Mouse (Mus musculus): ENCODE measurements around the gene Krtap3-1. TPM values are rescaled to one million over a fixed set of nuclear protein-coding genes. Genes with fewer than 3 reads are reported as not detected.

Krtap3-1 gene
- polyA plus RNA-seq, 1 experiment from 2014 or later, result not detected

DNA sequence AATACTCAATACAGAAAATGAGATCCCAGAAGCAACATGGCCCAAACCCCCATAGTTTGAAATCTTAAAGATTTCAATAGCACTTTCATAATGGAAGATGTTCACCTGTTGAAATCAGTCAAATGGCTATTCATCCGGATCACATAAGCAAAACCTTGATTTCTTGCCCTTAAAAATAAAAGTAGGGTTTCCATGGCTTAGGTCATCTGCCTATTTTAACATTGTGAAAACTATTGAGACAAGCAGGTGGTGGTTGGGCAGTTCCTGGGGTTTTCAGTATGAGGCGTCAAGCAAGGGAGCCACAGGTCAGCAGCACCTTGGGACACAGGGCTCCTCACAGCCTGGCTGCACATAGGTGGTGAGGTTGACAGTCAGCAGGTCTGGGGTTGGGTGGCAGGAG is 10.2 kb downstream of the Krtap3-1 start:
- ATAC-seq (ENCODE audit: insufficient read depth, low FRiP score, low TSS enrichment), result no peak
- Histone ChIP-seq H3K9ac (ENCODE audit: low read length) (no peak overlapping the region), H3K27me3 (ENCODE audit: control insufficient read depth, insufficient read depth, low read length) (no peaks in the 10 kb centered on the region), H3K4me2 (ENCODE audit: low read depth) (no peak overlapping the region), H3K27ac (ENCODE audit: low read depth, low read length) (no peak overlapping the region), H3K4me3 (ENCODE audit: low read depth, low read length) (no peak overlapping the region), H3K36me3 (ENCODE audit: control insufficient read depth, insufficient read depth, low read length) (no peaks in the 10 kb centered on the region), H3K9me3 (ENCODE audit: control insufficient read depth, low read length) (no peaks in the 10 kb centered on the region), H3K4me1 (ENCODE audit: control insufficient read depth, insufficient read depth, low read length) (no peaks in the 10 kb centered on the region)
- DNase-seq (ENCODE audit: low spot score), result no peak
- 80% methylated on average over 2 of the region's 2 CpGs for WGBS

DNA sequence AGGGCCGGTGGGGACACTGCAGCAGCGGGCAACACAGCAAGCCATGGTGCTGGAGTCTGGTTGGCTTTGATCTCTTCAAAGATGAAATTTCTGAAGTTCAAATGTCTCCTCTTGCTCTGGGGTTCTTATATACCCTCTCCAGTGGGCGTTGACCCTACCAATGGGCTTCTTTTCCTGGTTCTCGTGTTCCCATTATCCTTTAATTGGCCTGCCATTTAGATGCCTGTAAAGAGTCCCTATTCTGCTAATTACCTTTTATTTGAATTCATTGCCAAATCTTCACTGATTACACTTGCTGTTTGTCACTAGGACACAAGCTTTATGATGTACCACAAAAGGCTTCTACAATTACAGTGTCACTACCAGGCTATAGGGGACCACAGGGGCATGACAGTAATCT is 15.7 kb downstream of the Krtap3-1 start, which contains the start of gene Krtap3-3:
Krtap3-3 (minus strand) TSS at position 101 of the 400 bp plus-strand sequence.
- no peaks in the 10 kb centered on the region for H3K36me3 ChIP-seq (ENCODE audit: control insufficient read depth, insufficient read depth, low read length)
- H3K9me3 ChIP-seq (ENCODE audit: control insufficient read depth, low read length), result no peaks in the 10 kb centered on the region
- 58% methylated on average over 4 of the region's 4 CpGs for WGBS
- H3K27me3 ChIP-seq (ENCODE audit: control insufficient read depth, insufficient read depth, low read length), result no peaks in the 10 kb centered on the region
- no peak for ATAC-seq (ENCODE audit: insufficient read depth, low FRiP score, low TSS enrichment)
- no peak within 1 kb of the TSS for H3K4me3 ChIP-seq (ENCODE audit: low read depth, low read length)
- DNase-seq (ENCODE audit: low spot score), result no peak
- no peak within 1 kb of the TSS for H3K9ac ChIP-seq (ENCODE audit: low read length)
- no peaks in the 10 kb centered on the region for H3K4me1 ChIP-seq (ENCODE audit: control insufficient read depth, insufficient read depth, low read length)
- no peak within 1 kb of the TSS for H3K4me2 ChIP-seq (ENCODE audit: low read depth)
- H3K27ac ChIP-seq (ENCODE audit: low read depth, low read length), result no peak within 1 kb of the TSS

- Histone ChIP-seq H3K4me3 (ENCODE audit: low read depth, low read length) (no peak overlapping the region), H3K36me3 (ENCODE audit: control insufficient read depth, insufficient read depth, low read length) (no peaks in the 10 kb centered on the region), H3K9ac (ENCODE audit: low read length) (no peak overlapping the region), H3K27ac (ENCODE audit: low read depth, low read length) (no peak overlapping the region), H3K27me3 (ENCODE audit: control insufficient read depth, insufficient read depth, low read length) (no peaks in the 10 kb centered on the region), H3K4me2 (ENCODE audit: low read depth) (no peak overlapping the region), H3K9me3 (ENCODE audit: control insufficient read depth, low read length) (no peaks in the 10 kb centered on the region), H3K4me1 (ENCODE audit: control insufficient read depth, insufficient read depth, low read length) (no peaks in the 10 kb centered on the region)
- ATAC-seq (ENCODE audit: insufficient read depth, low FRiP score, low TSS enrichment) (no peak), DNase-seq (ENCODE audit: low spot score) (no peak)
These were observed 18.5 kb downstream of the Krtap3-1 start for GRCm38 (mm10) chr11:99547892-99548291.

DNA sequence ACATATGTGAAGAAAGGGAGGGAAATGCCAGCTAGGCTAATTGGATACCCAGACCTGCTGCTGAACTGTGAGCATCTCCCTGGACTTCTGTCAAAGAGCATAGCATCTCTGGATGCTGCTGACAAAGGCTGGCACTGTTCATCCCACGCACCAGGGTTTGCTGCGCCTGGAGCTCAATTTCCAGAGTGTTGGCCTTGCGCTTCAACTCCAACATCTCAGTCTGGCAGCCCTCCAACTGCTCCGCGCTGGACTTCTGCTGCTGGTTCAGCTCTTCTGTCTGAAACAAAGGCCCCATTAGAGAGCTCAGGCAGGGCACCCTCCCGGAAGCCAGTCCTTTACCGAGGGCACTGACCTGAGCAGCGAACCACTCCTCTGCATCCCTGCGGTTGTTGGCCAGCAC is 26.7 kb downstream of the Krtap3-1 start:
- Histone ChIP-seq H3K9ac (ENCODE audit: low read length) (no peak overlapping the region), H3K4me1 (ENCODE audit: control insufficient read depth, insufficient read depth, low read length) (no peaks in the 10 kb centered on the region), H3K4me3 (ENCODE audit: low read depth, low read length) (no peak overlapping the region), H3K9me3 (ENCODE audit: control insufficient read depth, low read length) (no peaks in the 10 kb centered on the region), H3K27ac (ENCODE audit: low read depth, low read length) (no peak overlapping the region), H3K36me3 (ENCODE audit: control insufficient read depth, insufficient read depth, low read length) (no peaks in the 10 kb centered on the region), H3K4me2 (ENCODE audit: low read depth) (no peak overlapping the region), H3K27me3 (ENCODE audit: control insufficient read depth, insufficient read depth, low read length) (no peaks in the 10 kb centered on the region)
- WGBS, result 82% methylated on average over 9 of the region's 9 CpGs
- ATAC-seq (ENCODE audit: insufficient read depth, low FRiP score, low TSS enrichment) (no peak), DNase-seq (ENCODE audit: low spot score) (no peak)

DNA sequence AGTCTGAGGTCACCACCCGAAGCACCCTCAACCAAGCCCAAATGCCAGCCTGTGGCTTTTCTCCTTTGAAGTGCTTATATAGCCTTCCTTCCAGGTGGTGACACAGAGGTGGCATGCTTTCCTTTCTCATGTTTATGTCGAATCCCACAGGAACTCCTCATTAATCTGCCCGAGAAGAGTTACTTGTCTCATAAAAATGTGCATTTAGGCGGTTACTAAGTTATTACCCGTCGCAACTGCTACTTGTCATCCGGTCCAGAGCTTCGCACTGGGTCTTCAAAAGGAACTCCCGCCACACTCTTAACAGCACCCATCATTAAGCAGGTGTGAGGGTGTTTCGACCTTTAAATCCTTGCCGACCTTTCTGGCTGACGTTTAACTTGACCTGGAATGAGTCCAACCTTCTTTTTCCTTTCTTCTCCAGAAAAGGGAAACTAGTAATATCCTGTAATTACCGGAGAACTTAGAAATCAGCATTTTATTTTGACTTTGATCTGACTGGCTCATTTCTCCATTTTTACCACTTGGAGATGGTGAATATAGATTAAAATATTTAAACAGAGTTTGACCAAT is 45.1 kb downstream of the Krtap3-1 start, which contains the start of gene Krt39:
Krt39 (minus strand) TSS at position 51 of the 573 bp plus-strand sequence.
- no peak for ATAC-seq (ENCODE audit: insufficient read depth, low FRiP score, low TSS enrichment)
- no peak within 1 kb of the TSS for H3K4me3 ChIP-seq (ENCODE audit: low read depth, low read length)
- DNase-seq (ENCODE audit: low spot score), result no peak
- H3K9me3 ChIP-seq (ENCODE audit: control insufficient read depth, low read length), result no peaks in the 10 kb centered on the region
- WGBS, result 81% methylated on average over 13 of the region's 13 CpGs
- H3K36me3 ChIP-seq (ENCODE audit: control insufficient read depth, insufficient read depth, low read length), result no peaks in the 10 kb centered on the region
- no peak within 1 kb of the TSS for H3K27ac ChIP-seq (ENCODE audit: low read depth, low read length)
- H3K4me2 ChIP-seq (ENCODE audit: low read depth), result no peak within 1 kb of the TSS
- no peaks in the 10 kb centered on the region for H3K4me1 ChIP-seq (ENCODE audit: control insufficient read depth, insufficient read depth, low read length)
- no peak within 1 kb of the TSS for H3K9ac ChIP-seq (ENCODE audit: low read length)
- H3K27me3 ChIP-seq (ENCODE audit: control insufficient read depth, insufficient read depth, low read length), result no peaks in the 10 kb centered on the region

Other genes with a start within 250 kb of the Krtap3-1 start
- gene Krt25, start 243.7 kb downstream of the Krtap3-1 start, polyA plus RNA-seq (2014; fragmentation: Nextera tagmentation; extraction: Ambion mirVana), result 0.12 and 0.23 TPM in 2 replicates
- 0.12 TPM in 1 of 2 replicates, not detected in the other for gene Krt26, start 228.7 kb downstream of the Krtap3-1 start, polyA plus RNA-seq (2014; fragmentation: Nextera tagmentation; extraction: Ambion mirVana)
- not detected in 2 replicates for gene Krt27, start 215.5 kb downstream of the Krtap3-1 start, polyA plus RNA-seq (2014; fragmentation: Nextera tagmentation; extraction: Ambion mirVana)
- 0.15 and 0.19 TPM in 2 replicates for gene Krt28, start 191.7 kb downstream of the Krtap3-1 start, polyA plus RNA-seq (2014; fragmentation: Nextera tagmentation; extraction: Ambion mirVana)
- gene Krt10, start 177.3 kb downstream of the Krtap3-1 start, polyA plus RNA-seq (2014; fragmentation: Nextera tagmentation; extraction: Ambion mirVana), result 22.4 and 23.5 TPM in 2 replicates
- gene Krt12, start 144.4 kb downstream of the Krtap3-1 start, polyA plus RNA-seq (2014; fragmentation: Nextera tagmentation; extraction: Ambion mirVana), result not detected in 2 replicates
- gene Krt20, start 128.5 kb downstream of the Krtap3-1 start, polyA plus RNA-seq (2014; fragmentation: Nextera tagmentation; extraction: Ambion mirVana), result 0.19 and 0.28 TPM in 2 replicates
- gene Krt23, start 73.5 kb downstream of the Krtap3-1 start, polyA plus RNA-seq (2014; fragmentation: Nextera tagmentation; extraction: Ambion mirVana), result not detected in 2 replicates
- not detected in 2 replicates for gene Krt39, start 45.3 kb downstream of the Krtap3-1 start, polyA plus RNA-seq (2014; fragmentation: Nextera tagmentation; extraction: Ambion mirVana)
- gene Krt40, start 23.5 kb downstream of the Krtap3-1 start, polyA plus RNA-seq (2014; fragmentation: Nextera tagmentation; extraction: Ambion mirVana), result not detected in 2 replicates
- not detected in 2 replicates for gene Krtap3-3, start 15.8 kb downstream of the Krtap3-1 start, polyA plus RNA-seq (2014; fragmentation: Nextera tagmentation; extraction: Ambion mirVana)
- not detected in 2 replicates for gene Krtap3-2, start 9.8 kb downstream of the Krtap3-1 start, polyA plus RNA-seq (2014; fragmentation: Nextera tagmentation; extraction: Ambion mirVana)
- not detected in 2 replicates for gene Gm11939, start 7.2 kb downstream of the Krtap3-1 start, polyA plus RNA-seq (2014; fragmentation: Nextera tagmentation; extraction: Ambion mirVana)
- gene Krtap1-5, start 14.4 kb upstream of the Krtap3-1 start, polyA plus RNA-seq (2014; fragmentation: Nextera tagmentation; extraction: Ambion mirVana), result not detected in 2 replicates
- not detected in 2 replicates for gene Krtap1-4, start 17.0 kb upstream of the Krtap3-1 start, polyA plus RNA-seq (2014; fragmentation: Nextera tagmentation; extraction: Ambion mirVana)
- gene Krtap1-3, start 24.7 kb upstream of the Krtap3-1 start, polyA plus RNA-seq (2014; fragmentation: Nextera tagmentation; extraction: Ambion mirVana), result not detected in 2 replicates
- gene Krtap9-3, start 31.5 kb upstream of the Krtap3-1 start, polyA plus RNA-seq (2014; fragmentation: Nextera tagmentation; extraction: Ambion mirVana), result not detected in 2 replicates
- not detected in 2 replicates for gene Gm11938, start 36.7 kb upstream of the Krtap3-1 start, polyA plus RNA-seq (2014; fragmentation: Nextera tagmentation; extraction: Ambion mirVana)
- gene Gm11937, start 43.6 kb upstream of the Krtap3-1 start, polyA plus RNA-seq (2014; fragmentation: Nextera tagmentation; extraction: Ambion mirVana), result not detected in 2 replicates
- not detected in 2 replicates for gene Krtap2-4, start 48.2 kb upstream of the Krtap3-1 start, polyA plus RNA-seq (2014; fragmentation: Nextera tagmentation; extraction: Ambion mirVana)
- gene Gm11562, start 53.8 kb upstream of the Krtap3-1 start, polyA plus RNA-seq (2014; fragmentation: Nextera tagmentation; extraction: Ambion mirVana), result not detected in 2 replicates
- not detected in 2 replicates for gene Krtap4-1, start 61.6 kb upstream of the Krtap3-1 start, polyA plus RNA-seq (2014; fragmentation: Nextera tagmentation; extraction: Ambion mirVana)
- gene Krtap4-2, start 68.5 kb upstream of the Krtap3-1 start, polyA plus RNA-seq (2014; fragmentation: Nextera tagmentation; extraction: Ambion mirVana), result not detected in 2 replicates
- gene Krtap4-7, start 77.5 kb upstream of the Krtap3-1 start, polyA plus RNA-seq (2014; fragmentation: Nextera tagmentation; extraction: Ambion mirVana), result not detected in 2 replicates
- not detected in 2 replicates for gene Gm11555, start 83.6 kb upstream of the Krtap3-1 start, polyA plus RNA-seq (2014; fragmentation: Nextera tagmentation; extraction: Ambion mirVana)
- gene Gm11563, start 92.3 kb upstream of the Krtap3-1 start, polyA plus RNA-seq (2014; fragmentation: Nextera tagmentation; extraction: Ambion mirVana), result not detected in 2 replicates
- gene Krtap4-6, start 99.3 kb upstream of the Krtap3-1 start, polyA plus RNA-seq (2014; fragmentation: Nextera tagmentation; extraction: Ambion mirVana), result not detected in 2 replicates
- gene Gm14190, start 124.1 kb upstream of the Krtap3-1 start, polyA plus RNA-seq (2014; fragmentation: Nextera tagmentation; extraction: Ambion mirVana), result not detected in 2 replicates
- not detected in 2 replicates for gene Gm14180, start 167.7 kb upstream of the Krtap3-1 start, polyA plus RNA-seq (2014; fragmentation: Nextera tagmentation; extraction: Ambion mirVana)
- not detected in 2 replicates for gene Gm11595, start 206.3 kb upstream of the Krtap3-1 start, polyA plus RNA-seq (2014; fragmentation: Nextera tagmentation; extraction: Ambion mirVana)
- not detected in 2 replicates for gene Krtap4-8, start 214.1 kb upstream of the Krtap3-1 start, polyA plus RNA-seq (2014; fragmentation: Nextera tagmentation; extraction: Ambion mirVana)
- gene Krtap4-9, start 218.6 kb upstream of the Krtap3-1 start, polyA plus RNA-seq (2014; fragmentation: Nextera tagmentation; extraction: Ambion mirVana), result not detected in 2 replicates
- not detected in 2 replicates for gene Gm11596, start 226.8 kb upstream of the Krtap3-1 start, polyA plus RNA-seq (2014; fragmentation: Nextera tagmentation; extraction: Ambion mirVana)
- not detected in 2 replicates for gene Gm11569, start 232.3 kb upstream of the Krtap3-1 start, polyA plus RNA-seq (2014; fragmentation: Nextera tagmentation; extraction: Ambion mirVana)
- gene Gm11554, start 237.8 kb upstream of the Krtap3-1 start, polyA plus RNA-seq (2014; fragmentation: Nextera tagmentation; extraction: Ambion mirVana), result not detected in 2 replicates
- not detected in 2 replicates for gene Krtap4-13, start 243.3 kb upstream of the Krtap3-1 start, polyA plus RNA-seq (2014; fragmentation: Nextera tagmentation; extraction: Ambion mirVana)
- not detected in 2 replicates for gene Gm11564, start 249.0 kb upstream of the Krtap3-1 start, polyA plus RNA-seq (2014; fragmentation: Nextera tagmentation; extraction: Ambion mirVana)